Mouse (Mus musculus): ENCODE data around the gene Cd81.

GRCm38 (mm10) chr7:143057023-143057422 is 4.5 kb downstream of the Cd81 start:
- TF ChIP-seq POLR2A (IDR thresholded peaks at IDR 0.05; ENCODE audit: extremely low read depth, insufficient read depth, low read length) = no peak
- TF ChIP-seq CTCF (IDR thresholded peaks at IDR 0.05; ENCODE audit: low read depth, low read length) = no peak

Data from liver, adult 2 months (tissue).